Mouse (Mus musculus): ENCODE results near the gene Nup93.

DNA sequence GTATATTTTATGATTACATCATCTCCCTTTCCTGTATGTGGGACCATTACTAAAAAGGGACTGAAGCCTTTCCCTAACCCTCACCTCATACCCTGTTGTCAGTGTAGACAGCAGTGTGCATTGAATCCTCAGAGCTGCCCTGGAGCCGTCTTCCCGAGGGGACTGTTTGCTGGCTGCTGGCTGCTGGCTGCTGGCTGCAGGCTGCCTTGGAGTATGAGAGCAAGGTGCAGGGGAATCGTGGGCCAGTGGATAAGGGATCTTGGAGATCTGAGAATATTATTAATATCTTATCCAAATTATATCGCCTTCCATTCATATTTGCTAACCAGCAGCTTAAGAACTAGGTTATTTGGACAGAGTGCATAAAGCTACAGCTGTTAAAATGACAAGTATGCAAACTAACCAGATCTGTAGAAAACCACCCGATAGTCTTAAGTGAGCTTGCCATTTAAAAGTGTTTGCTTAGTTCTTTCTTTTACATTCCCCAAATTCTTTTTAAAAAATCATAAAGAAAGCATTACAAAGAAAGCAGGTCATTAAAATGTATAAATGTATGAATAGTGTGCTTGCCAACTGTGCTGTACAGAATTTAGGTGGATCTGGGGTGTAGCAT, 65.7 kb downstream of the Nup93 start:
- TF ChIP-seq POLR2A (IDR thresholded peaks at IDR 0.05; ENCODE audit: low read depth, low read length), result no peak
- no peak for TF ChIP-seq CTCF (IDR thresholded peaks at IDR 0.05; ENCODE audit: extremely low read depth, insufficient read length, insufficient replicate concordance, low read depth, low read length)

Data from small intestine, adult 2 months (tissue).